Mouse (Mus musculus): Measurements from ENCODE around the gene Eme1.
A peak's percentile ranks its signal among the peaks of the same experiment; 100 is the strongest.

Eme1 gene

DNA sequence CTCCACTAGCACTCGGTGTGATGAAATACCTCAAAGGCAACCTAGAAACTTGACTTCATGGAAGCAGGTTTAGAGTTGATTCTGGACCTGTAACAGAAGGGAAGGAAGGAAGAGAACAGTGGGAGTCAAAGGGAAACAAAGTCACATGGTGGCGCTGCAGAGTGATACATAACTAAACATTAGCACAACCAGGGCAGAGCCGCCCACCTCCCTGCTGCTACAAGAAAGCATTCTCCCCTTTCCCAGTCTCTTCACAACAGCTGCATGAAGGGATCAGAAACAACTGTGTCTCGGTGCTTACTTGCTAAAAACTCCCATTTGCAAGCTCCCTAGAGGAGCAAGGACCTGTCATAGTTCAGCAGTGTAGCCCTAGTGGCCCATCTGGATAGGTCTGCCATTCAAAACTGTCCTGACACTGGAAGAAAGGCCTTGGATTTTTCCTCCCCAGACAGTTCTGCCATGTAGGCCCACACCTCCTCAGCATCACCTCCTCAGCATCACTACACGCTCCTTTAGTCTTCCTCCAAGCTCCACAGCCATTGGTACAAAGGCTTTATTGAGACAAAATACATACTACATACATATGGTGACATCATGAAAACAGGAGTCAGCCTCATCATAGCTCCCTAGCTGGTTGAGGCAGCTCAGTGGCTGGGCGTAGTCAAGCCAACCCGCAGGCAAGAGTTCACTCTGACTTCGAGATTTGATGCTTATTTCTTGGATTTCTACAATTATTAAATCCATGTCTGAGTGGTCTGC is 9.1 kb downstream of the Eme1 start:
- no peak for DNase-seq

DNA sequence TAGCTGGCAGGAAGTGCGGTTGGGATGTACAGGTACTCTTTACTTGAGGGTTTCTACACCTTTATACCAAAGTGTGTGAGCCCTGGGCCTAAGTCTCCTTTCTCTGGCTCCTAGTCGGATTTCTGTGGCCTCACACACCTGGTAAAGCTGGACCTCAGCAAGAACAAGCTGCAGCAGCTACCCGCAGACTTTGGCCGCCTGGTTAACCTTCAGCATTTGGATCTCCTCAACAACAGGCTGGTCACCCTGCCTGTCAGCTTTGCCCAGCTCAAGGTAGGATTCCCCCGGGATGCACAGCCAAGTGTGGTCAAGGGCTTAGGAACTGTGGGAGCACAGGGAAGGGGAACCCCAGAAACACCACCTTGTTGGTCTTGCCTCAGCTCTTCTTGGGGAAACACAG is 19.3 kb downstream of the Eme1 start:
- DNase-seq, result no peak

DNA sequence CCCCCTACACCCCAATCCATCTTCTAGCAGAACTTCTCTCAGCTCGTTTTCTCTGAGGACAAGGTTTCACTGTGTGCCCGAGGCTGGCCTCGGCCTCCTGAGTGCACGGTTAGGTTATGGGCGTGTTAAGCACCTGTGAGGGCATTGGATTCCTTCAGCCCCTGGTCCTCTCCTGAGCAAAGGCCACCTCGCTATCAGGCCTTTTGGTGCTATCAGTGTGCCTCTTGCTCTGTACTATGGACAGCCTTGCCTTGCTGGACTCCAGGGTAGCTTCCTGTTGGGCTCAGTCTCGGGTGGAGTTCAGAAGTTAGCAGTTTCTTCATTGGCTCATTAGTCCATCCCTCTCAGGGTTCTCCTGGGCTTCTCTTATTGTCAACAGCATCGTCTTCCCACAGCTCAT is 20.8 kb downstream of the Eme1 start:
- DNase-seq, result no peak

DNA sequence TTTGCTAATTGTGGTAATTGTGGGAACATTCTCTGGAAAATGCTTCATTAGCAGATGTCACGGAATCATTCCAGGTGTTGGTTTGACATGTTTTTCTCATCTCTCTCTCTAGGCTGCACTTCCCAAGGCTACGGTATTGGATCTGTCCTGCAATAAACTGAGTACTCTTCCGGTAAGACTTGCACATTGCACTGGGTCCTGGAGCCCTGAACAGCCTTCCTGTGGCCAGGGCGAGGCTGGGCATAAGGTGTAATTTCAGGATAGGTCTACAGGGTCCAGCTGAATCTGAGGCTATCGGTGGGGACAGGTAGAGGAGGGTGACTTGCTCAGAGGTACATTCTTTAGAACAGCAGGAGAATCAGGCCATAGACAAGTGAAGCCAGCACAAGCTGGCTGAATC is 21.8 kb downstream of the Eme1 start:
- DNase-seq, result no peak

DNA sequence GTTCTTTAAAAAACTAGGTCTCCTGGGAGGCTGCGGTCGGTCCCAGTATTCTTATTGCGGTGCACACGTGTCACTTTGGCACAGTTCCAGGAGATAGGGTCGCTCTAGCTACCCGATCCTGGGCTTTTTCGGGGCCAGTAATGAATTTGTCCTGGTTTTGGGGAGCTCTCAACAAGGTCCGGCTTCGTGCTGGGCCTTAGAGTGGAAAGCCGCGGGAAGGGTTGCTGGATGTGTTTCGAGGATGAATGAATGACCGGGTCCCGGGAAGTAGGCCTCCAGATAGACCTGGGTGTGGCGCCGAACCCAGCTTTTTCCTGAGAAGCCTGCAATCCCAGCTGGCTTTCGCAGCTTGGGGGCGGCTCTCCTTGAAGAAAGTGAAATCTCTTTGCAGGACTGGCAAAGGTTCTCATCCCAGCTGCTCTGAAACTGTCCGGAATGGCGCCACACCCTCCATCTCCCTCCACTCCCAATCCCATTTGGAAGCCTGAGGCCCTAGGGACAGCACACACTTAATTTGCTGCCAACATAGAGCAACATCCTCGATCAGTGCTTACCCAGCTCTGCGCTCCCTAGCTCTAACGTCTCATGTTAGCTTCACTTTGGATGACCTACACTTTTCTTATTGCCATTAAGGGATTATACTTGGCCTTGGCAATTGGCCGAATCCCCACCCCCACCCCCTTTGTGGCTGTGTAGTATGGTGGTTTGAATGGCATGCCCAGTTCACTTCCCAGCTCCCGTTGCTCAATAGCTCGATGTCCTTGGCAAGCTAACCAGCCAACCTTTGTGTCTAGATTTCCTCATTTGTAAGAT is 23.4 kb downstream of the Eme1 start:
- DNase-seq, result peak; percentile 38

DNA sequence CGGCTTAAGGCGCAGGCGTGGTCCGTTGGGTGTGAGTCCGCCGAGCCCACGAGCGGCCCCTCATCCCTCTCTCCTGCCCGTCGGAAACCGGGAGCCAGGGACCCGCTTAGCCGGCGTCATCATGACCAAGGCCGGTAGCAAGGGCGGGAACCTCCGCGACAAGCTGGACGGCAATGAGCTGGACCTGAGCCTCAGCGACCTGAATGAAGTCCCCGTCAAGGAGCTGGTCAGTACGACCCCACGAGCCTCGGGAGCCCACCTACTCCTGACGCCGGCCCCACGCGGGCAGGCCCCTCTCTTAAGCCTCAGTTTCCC is 23.9 kb downstream of the Eme1 start:
- DNase-seq, result no peak

DNA sequence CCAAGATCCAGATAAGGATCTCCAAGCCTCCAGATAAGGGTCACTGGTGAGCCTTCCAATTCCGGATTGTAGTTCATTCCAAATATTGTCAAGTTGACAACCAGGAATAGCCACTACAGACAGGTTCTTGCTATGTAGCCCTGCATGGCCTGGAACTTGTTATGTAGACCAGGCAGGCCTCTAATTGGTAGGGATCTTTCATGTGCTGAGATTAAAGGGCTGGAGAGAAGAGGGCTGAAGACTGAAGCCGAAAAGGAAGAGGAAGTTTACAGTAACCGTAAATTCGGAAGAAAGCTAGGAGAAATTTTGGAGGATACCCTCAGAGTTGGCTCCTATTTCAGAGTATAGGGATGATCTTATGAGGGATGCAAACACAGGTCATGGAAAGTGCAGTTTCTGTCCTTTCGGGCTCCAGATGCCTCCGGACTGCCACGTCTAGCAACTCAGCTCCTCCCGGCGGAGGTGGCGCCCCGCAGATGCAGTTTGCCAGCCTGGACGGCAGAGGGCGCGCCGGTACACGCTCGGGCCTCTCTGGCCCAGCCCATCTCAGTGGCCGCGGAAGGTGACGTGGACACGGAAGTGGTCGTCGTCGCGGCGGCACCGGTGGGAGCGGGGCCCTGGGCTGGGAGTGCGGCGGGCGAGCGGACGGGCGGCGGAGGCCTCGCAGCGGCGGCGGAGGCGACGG is 24.4 kb downstream of the Eme1 start, which contains the start of gene Lrrc59:
TSS of gene Lrrc59 (plus strand) at position 569 of the 685 bp plus-strand sequence.
- DNase-seq, result peak; percentile 93

DNA sequence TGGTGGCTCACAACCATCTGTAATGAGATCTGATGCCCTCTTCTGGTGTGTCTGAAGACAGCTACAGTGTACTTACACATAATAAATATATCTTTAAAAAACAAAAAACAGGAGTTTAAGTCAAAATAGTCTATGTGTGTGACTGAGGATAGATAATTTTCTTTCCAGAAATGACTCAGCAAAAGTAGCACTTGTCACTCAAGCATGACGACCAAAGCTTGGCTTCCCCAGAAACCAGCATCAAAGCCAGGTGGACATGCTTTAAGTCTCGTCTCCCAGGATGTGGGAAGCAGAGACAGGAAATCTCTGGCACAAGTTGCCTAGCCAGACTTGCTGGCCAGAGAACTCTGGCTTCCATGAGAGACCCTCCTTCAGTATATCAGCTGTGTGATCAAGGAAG is 31.6 kb downstream of the Eme1 start:
- DNase-seq, result no peak

DNA sequence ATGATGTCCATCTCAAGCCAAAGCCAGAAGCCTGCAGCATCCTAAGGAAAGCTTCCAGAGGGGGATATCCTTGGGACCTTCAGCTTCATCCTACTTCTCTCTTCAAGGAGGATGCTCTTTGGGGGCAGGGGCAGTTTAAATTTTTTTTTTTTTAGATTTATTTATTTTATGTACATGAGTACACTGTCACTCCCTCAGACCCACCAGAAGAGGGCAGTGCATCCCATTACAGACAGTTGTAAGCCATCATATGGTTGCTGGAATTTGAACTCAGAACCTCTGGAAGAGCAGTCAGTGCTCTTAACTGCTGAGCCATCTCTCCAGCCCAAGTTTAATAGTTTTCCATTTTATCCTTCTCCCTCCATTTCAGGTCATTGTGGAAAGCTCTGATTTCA is 32.3 kb downstream of the Eme1 start:
- DNase-seq, result no peak

DNA sequence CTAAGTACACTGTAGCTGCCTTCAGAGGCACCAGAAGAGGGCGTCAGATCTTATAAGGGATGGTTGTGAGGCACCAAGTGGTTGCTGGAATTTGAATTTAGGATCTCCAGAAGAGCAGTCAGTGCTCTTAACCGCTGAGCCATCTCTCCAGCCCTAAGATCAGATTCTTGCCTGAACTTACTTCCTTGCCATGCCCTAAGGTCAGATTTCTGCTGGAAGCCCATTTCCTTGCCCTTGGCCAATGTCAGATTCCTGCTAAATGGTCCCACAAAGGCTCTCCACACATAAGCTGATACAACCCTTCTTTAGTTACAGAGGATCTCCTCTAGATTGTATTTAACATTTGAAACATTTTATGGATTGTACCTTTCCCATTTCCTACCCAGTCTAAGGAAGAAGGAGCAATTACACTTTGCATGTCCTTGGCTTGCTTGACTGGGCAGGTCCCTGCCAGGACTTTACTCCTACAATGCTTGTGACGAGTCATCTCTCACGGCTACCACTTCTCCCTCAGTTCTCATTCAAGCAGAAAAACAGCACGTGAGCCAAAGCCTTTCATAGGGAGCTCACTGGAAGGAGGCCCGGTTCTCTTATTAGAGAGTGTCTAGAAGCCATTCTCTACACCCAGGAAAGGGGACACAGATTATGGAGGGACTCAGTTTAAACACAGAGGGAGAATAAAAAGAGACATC is 32.9 kb downstream of the Eme1 start:
- DNase-seq, result no peak

DNA sequence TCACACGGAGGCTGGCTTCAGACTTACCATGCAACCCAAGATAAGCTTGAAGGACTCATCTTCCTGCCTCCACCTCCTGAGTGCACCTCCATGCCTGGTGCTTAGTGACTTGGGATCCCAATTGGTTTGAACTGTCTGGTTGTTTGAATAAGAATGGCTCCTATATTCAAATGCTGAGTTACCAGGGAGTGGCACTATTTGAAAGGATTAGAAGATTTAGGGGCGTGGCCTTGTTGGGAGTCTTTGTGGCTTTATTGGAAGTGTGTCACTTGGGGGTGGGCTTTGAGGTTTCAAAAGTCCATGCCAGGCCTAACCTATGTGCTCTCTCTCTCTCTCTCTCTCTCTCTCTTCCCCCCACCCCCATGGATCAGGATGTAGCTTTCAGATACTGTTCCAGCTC is 36.1 kb downstream of the Eme1 start:
- no peak for DNase-seq

DNA sequence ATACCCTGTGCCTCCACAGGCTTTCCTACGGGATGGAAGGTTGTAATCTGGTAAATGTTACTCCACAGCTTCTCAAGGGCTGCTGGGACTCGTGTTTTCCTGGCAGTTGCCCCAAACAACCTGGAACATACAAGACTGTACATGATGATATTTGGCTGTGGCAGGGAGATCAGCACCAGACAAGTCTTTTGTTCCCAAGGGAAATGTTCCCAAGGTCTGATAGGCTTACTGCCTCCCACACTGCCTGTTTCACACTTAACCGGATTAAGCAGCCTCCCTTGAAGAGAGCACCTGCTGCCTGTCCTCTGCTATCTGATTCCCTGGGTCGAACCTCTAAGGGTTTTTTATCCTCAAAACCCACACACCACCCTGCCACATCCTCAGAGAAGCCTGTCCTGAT is 38.3 kb downstream of the Eme1 start:
- no peak for DNase-seq

DNA sequence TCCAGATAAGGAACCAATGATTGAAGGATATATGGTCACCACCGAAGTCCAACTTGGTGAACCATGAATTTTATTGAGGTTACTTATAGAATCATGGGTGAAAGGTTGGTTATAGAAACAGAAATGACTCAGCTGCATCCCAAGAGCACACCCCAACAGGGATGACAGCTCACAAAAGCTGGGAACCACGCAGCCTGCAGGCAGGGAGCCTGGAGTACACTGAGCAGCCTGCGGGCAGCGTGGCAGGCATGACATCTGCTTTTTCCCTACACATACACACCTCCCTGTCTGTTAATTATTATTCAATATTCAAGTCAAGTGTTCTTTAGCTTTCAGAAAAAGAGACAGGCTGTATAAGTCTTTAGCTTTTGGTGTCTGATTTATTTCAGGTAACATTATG is 39.2 kb downstream of the Eme1 start:
- no peak for DNase-seq

DNA sequence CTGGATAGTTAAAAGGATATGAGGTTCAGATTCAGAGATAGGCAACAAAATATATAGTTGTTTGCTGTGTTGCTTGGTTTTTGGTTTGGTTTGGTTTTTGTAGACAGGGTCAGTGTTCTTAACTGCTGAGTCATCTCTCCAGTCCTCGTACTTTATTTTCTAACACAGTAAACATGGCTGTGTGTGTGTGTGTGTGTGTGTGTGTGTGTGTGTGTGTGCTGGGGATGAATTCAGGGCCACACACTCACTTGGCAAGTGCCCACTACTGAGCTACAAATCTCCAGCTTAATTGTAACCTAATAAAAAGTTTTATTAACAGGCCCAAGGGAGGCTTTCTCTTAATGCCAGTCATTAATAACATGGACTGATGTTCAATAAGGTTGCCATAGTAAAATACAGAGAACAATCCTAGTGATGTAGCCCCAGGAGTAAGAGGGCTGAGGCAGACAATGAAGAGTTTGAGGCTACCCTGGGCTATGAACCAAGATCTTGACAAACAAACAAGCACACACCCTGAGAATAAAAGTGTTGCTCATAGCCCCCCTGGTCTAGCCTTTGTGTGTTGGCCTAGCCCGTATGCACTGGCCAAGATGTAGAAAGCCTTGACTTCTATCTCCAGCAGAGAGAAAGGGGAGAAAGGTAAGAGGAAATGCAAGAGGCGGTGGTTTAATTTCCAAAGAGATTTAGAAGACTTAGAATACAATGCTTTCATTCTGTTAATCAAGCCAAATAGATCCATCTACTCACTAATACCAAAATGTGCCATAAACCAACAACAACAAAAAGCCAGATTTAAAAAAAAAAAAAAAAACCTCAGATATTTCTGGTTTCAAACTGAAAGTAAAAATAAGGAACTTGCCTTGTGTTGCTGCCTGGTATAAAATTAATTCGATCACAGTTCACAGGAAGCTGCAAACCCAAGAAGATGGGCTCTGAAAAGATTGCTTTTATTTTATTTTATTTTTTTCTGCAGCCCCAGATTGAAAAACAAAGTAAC is 42.7 kb downstream of the Eme1 start:
- DNase-seq, result no peak

DNA sequence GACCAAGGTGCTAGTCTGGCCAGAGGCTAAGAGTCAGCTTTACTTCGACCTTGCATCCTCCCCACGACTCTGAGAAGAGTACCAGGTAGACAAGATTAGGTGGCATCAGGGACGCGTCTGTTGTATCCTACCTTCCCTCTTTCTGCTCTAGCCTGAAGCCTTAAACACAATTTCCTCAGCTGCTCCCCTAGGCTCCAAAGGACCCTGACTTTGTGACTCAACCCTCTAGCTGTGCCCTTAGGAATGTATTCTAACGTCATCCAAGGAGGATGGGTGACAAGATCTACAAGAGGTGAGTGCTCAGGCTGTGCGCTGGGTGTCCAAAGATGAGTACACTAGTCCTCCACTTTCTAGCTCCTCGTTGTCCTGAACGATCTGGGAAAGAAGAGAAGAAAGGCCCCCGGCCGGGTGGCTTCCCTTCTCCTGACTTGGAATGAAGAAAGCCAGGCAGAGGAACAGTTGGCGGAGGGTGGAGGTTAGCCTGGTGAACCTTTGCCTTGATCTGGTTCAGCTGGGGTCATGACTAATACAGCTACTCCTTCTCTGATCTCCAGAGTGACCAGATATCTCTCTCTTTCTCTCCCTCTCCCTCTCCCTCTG is 51.3 kb downstream of the Eme1 start:
- no peak for DNase-seq

DNA sequence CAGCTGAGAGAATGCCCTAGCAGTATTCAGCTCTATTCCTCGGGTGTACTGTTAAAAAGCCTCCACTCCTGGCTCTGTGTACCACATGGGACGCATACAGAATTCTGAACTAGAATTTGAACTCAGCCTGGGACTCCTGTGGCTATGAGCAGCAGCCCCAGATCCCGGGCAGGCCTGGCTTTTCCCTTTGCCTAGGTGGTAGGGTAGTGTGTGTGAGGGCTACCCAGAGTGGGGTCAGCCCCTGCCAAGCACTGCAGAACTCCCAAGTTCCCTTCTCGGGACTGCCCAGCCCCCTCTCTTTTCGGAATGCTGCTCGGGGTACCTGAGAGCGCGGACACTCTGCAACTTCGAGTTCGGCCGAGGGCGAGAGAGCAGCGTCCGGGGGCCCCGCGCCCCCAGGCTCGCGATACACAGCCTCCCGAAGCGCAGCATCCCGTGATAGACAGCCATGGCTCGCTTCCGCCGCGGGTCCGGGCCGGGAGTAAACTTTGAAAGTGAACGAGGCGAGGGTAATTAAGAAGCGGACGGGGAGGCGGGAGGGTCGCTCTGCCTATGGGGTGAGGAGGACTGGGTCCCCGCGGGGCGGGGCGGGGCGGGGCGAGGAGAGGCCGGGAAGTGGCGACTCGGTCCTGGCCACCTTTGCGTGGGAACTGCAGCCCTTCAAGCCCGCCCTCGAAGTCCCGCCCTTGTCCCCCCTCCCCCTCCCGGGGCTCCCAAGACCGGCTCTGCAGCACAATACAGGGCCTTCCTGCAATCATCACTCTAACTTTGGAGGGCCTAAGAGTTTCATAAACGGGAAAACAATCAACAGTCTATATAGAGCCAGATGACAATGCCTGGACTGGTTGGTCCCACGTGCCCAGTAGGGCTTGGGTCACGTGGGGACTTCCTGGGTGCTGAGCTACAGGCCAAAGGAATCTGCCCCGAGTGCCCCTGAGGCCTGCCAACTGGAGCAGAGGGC is 52.2 kb downstream of the Eme1 start, which contains the start of gene Acsf2:
TSS of gene Acsf2 (minus strand) at position 551 of the 961 bp plus-strand sequence.
- DNase-seq, result peak; percentile 91

DNA sequence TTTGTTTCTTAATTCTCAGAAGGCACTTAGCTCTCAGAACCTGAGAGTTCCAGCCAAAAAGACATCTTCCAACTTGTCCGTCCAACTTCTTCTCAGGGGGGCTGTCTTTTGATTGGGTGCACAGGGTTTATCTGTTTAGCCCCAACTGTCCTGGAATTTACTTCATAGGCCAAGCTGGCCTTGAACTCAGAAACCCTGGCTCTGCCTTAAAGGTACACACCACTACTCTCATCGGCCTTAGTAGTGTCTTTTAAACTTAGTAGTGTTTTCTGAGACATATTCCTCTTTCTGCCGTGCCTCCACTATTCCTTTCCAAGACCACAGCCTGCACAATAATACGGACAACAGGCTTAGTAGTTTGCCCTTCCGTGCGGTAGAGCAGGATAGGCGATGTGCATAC is 53.3 kb downstream of the Eme1 start:
- DNase-seq, result no peak

DNA sequence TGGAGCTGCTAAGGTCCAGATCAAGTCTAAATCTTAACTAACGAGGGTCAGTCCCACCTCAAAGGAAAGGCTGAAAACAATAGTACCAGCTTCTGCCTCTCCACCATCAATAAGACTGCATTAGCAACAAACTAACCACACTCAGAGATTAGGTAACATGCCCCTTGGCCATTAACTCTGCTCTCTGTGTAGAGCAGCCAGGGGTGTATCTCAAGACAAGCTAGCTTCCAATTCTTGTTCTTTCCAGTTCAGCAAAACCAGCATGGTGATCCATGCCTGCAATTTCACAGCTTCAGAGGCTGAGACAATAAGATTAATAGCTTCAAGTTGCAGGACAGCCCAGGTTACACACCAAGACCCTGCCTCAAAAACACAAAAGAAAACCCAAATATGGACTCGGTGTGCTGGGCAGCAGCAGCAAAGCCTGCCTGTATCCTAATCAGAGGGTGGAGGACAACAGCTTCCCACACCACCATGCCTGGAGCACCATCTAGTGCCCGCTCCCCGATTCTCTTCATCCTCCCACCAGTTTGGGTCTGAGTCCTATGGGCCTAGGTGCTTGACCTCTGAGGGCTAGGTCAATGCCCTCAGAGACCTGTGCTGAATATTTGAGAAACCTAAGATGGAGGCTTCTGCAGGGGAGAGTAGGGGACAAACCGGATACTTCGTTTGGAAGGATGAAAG is 55.2 kb downstream of the Eme1 start:
- no peak for DNase-seq

DNA sequence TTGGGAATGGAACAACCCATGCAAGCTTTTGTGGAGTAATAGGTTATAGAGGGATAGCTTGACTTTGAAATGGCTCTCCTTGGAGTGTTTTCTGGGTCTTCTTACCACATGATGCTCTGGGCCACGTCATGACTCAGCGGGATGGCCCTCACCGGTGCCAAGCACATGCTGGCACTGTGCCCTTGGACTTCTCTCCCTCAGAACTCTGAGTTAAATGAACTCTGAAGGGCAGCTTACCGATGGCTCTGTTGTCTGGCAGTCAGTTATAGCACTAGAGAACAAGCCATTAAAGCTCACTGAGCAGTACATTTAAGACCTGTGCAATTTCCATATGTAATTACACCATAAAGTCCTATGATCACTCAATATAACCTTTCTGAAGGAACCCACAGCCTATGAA is 56.4 kb downstream of the Eme1 start:
- DNase-seq, result no peak
